Mouse (Mus musculus) brain, adult 2 months (tissue): ENCODE data around the gene Gcc1.

Experiments
- DNase-seq: peaks from one replicate; pipeline ENCODE4 v3.0.0; 2011; ENCODE audit warnings: low read depth, low spot score

The Gcc1 gene

GRCm38 (mm10) chr6:28422651-28423290, 5.4 kb downstream of the Gcc1 start:
- DNase-seq = no peak

- DNase-seq = peak; percentile 97
These were observed 6.7 kb downstream of the Gcc1 start for GRCm38 (mm10) chr6:28421469-28422000.

- DNase-seq = no peak
These were observed 7.3 kb downstream of the Gcc1 start for GRCm38 (mm10) chr6:28420865-28421264.

- DNase-seq = no peak
These were observed 7.8 kb downstream of the Gcc1 start for GRCm38 (mm10) chr6:28420361-28420760.

GRCm38 (mm10) chr6:28419673-28420072, 8.5 kb downstream of the Gcc1 start:
- DNase-seq = peak; percentile 6

GRCm38 (mm10) chr6:28418449-28418848, 9.7 kb downstream of the Gcc1 start:
- DNase-seq = peak; percentile 86

- DNase-seq = no peak
These were observed 11.2 kb downstream of the Gcc1 start for GRCm38 (mm10) chr6:28416981-28417380.

- no peak for DNase-seq
These were observed 17.0 kb downstream of the Gcc1 start for GRCm38 (mm10) chr6:28411236-28411635.

GRCm38 (mm10) chr6:28410053-28410452, 18.1 kb downstream of the Gcc1 start:
- DNase-seq = no peak

- DNase-seq = peak; percentile 18
These were observed 28.4 kb downstream of the Gcc1 start for GRCm38 (mm10) chr6:28399791-28400190.

GRCm38 (mm10) chr6:28398726-28399125, 29.5 kb downstream of the Gcc1 start:
- no peak for DNase-seq

GRCm38 (mm10) chr6:28397681-28398203, 30.4 kb downstream of the Gcc1 start, which contains the start of gene Zfp800:
Gene Zfp800 (minus strand): TSS chr6:28398005.
- peak; percentile 32 for DNase-seq

GRCm38 (mm10) chr6:28396853-28397457, 31.2 kb downstream of the Gcc1 start:
- peak; percentile 42 for DNase-seq

- DNase-seq = no peak
These were observed 31.9 kb downstream of the Gcc1 start for GRCm38 (mm10) chr6:28396051-28396852.

GRCm38 (mm10) chr6:28389038-28389437, 39.2 kb downstream of the Gcc1 start:
- no peak for DNase-seq

GRCm38 (mm10) chr6:28385169-28385568, 43.0 kb downstream of the Gcc1 start:
- DNase-seq = no peak

GRCm38 (mm10) chr6:28381983-28382382, 46.2 kb downstream of the Gcc1 start:
- peak; percentile 49 for DNase-seq

GRCm38 (mm10) chr6:28369966-28370683, 58.1 kb downstream of the Gcc1 start:
- no peak for DNase-seq

- DNase-seq = no peak
These were observed 60.6 kb downstream of the Gcc1 start for GRCm38 (mm10) chr6:28367575-28367974.
